Mouse (Mus musculus) kidney, postnatal 4 days (tissue): ENCODE data around the gene Gjb4.

ENCODE experiments used
- DNase-seq, 2 experiments: peaks; one replicate each; pipeline ENCODE4 v3.0.0; 2021; ENCODE audit warnings: mixed read lengths in 2 of 2

Gjb4 gene

DNA sequence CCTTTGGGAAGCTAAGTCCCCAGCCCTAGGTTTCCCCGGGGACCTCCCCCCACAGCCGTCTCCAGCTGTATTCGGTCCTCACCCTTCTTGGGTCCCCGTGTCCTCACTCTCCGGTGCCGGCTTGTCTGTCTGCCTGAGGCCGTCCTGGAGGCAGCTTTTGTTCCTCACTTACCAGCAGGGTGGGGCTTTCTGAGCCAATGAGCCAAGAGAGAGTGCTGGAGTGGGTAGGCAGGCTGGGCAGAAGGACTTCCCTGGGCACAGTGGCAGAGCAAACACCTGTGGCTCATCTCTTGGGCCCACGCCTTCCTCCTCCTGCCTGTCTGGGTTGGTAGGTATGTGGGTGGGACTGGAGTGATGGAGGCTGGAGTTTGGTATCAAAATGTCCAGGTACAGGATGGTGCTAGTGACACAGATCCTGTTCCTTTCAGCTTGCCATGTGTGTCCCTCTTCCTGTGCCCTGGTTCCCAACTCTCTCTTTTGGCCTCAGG lies at the start of gene Gjb4:
TSS of gene Gjb4 (minus strand) at position 131 of the 488 bp plus-strand sequence.
- DNase-seq = peak in 1 of 2 experiments; percentile 26

DNA sequence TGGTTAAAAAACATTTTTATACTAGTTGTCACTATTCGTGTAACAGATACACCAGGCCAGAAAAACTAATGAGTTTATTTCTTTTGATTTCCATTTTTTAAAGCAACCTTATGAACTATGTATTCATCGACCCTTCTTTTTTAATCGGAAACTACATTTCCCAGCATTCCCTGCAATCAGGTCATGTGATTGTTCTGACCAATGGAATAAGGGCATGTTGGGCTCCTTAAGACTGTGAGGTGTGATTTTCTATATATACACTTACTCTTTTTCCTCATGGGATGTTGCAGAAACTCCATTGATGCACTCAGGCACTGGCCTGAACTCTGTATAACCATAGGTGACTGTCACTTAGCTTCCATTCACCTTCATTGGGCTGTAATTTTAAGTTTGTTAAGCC lies 48.7 kb upstream of the Gjb4 start:
- DNase-seq = no peak

DNA sequence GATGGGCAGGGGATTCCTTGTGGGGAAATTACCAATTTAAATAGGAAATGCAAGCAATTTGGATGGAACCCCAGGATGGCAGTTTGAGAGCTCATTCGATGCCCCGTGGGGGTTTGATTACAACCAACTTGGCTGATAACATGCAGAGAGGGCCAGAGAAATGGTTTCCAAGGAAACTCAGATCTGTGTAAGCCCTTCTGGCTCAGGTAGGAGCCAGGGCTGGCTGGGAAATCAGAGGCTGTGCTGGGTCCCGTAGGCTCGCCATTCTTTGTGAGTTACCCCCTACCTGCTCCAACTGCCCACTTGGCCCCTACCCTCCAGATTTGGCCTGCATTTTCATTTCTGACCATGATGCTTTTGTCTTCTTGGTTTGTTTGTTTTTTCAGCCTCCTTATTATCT lies 48.3 kb upstream of the Gjb4 start:
- no peak for DNase-seq

DNA sequence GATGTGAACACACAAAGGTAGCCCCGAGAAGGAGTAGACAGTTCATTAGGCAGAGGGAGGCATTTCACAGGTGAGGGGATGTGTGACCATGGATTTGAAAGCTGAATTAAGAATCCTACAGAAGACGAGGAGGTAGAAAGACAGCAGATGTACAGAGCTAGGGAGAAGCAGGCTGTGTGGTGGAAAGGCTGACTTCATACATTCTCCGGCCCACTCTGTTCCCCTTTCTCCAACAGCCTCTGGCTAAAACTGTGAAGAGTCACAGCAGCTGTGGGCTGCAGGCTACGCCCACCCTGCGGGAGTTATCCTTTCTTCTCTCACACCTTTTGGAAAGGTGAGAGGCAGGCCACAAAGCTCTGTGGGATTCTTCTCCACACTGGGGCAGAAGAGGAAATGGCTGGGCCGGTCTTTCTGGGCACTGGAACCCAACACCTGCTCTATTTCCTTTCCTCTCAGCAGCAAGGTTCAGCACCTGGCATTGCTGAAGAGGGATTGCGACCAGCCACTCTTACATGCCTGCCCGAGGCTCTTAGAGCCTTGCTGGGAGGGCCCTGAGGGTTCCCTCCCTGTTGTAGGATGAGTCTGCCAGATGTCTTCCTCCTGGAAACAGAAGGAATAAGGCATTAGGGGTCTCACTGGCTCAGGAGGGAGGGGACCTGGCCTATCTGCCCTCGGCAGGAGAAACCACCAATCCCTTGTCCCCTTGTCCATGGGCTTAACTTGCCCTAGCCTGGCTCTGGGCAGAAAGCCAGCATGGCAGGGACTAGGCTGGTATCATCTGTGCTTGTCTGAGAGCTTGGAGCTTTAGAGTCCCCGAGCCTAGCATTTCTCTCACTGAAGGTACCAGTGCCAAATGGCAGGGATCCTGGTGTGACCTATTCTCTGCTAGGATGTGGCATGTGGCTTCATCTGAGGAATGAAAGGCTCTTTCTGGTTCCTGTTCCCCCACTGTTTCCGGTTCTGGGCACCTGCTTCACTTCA lies 46.6 kb upstream of the Gjb4 start:
- no peak for DNase-seq

DNA sequence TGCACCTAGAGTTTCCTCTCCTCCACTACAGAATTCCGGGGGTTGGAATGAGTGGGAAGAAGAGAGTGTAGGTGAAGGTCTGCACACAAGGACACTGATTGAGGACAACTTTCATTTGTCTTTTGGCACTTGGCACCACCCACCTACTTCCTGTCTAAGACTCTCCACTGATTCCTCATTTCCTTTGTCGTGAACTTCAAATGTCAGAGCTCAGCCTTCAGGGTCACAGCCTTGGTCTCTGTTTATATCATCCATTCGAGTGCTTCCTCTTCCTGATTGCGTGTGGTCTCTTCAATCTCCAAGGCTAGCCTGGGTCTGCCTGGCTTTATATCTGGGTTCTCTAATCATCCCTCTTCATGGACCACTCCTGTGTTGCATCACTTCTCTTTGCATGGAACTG lies 41.7 kb upstream of the Gjb4 start:
- no peak for DNase-seq

DNA sequence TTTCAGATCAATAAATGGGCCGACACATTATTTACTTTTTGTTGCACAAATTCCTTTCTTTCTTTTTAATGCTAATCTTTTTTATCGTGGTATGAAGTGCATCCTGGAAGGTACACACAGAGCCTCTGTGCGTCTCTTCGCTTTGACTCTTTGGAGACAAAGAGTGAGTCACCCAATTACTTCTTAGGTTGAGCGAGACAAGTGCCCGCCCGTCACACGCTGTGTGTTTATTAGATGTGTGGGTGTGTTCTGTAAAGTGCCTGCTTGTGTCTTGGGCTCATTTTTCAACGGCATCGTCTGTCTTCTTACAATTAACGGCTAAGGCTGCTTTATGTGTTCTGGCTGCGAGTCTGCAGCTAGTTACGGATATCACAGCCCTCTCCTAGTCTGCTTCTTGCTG lies 35.8 kb upstream of the Gjb4 start:
- DNase-seq = no peak

DNA sequence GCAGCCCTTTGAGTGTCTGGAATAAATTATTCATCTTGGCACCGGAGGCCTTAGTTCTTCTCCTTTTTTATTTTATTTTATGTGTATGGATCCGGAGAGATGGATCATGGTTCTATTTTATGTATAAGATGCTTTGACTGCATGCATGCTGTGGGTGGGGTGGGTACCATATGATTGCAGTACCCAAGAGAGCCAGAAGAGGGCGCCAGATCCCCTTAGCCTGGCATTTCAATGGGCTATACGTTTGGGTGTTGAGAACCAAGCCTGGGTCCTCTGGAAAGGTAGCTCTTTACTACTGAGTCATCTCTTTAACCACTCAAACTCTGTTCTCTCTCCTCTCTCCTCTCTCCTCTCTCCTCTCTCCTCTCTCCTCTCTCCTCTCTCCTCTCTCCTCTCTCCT lies 23.5 kb upstream of the Gjb4 start:
- peak in 1 of 2 experiments; percentile 20 for DNase-seq

DNA sequence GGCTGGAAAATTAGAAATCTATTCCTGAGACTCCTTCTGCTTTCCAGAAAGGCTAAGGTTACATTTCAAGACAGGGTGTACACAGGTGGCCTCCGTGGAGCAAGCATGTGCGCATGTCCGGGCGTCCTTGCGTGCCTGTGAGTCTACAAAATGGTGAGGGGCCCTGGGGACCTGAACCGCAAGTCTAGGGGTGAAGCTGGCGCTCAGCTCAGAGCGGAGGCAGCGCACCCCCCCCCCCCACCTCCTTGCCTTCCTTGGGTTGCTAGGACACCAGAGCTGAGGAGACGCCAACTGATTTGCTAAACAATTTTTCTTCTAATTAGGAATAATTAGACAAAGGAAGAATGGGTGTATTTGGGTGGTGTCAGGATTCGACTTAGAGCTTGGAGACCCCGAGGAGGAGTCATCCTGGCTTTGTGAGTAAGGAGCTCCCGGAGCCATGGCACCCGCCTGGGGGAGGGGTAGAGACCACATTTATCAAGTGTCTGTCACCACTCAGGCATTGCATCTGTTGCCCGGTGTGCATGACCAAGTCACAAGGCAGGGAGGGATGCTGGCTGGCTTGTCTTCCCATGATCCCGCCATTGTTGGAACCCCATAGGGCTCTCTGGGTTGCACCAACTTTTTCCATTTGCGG lies 21.8 kb upstream of the Gjb4 start:
- DNase-seq = no peak

DNA sequence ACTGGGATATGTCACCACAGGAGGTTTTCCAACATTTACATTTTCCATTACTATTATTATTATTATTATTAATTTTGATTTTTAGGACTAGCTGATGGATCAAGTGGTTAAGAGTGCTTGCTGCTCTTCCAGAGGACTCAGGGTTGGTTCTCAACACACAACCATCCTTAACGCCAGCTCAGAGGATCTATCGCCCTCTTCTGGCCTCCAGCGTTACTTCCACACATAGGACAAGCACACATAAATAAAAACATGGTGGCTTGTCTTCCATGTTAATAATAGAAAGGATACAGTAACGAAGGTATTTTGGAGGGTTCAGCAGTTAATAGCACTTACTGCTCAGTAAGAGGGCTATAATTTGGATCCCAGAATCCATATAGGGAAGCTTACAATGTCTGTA lies 20.8 kb upstream of the Gjb4 start:
- DNase-seq = no peak

DNA sequence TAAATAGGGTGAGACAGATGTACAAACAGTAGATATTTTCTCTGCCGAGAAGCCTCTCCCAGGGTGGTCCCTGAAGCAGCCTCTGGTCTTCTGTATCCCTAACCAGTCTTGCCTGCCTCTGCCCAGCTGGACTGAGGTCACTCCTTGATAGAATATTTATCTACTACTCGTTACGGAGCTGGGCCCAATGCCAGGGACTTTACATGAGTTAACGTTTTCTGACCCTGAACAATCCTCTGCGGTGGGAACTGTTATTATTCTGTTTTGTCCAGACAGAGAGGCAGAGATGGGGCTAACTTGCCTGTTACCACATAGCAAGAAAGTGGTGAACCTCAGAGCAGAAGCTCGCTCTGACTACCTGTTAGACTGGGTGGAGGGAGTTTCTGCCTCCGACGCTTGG lies 19.6 kb upstream of the Gjb4 start:
- DNase-seq = no peak

DNA sequence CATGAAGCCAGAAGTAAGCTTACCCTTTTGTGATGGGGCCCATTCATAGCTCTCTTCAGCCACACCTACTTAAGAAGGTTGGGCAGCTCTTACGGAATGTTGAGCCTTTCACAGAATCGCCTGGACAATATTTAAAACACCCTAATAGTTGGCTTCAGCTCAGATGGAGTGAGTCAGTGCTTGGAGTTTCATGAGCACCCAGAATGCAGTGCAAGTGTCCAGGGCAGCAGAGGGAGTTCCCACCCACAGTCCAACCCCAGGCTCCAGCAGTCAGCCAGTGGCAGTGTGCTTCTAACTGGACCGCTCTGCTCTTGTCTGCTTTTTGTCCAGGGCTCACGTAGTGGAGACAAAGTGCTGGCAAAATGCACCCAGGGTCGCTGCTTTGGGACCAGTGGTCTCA lies 17.7 kb upstream of the Gjb4 start:
- DNase-seq = no peak

DNA sequence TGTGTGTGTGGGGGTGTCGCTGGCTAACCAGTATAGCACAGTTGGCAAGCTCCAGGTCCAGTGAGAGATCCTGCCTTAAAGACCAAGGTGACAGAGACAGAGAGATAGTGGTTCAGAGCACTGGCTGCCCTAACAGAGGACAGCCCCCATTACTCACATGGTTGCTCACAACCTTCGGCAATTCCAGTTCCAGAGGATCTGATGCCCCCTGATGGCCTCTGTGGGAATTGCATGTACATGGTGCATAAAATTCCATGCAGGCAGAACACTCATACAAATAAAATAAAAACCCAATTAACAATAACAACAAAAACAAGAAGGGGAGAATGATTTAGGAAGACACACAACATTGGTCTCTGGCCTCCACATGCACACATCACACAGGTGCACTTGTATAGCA lies 16.6 kb upstream of the Gjb4 start:
- peak in 1 of 2 experiments; percentile 38 for DNase-seq

DNA sequence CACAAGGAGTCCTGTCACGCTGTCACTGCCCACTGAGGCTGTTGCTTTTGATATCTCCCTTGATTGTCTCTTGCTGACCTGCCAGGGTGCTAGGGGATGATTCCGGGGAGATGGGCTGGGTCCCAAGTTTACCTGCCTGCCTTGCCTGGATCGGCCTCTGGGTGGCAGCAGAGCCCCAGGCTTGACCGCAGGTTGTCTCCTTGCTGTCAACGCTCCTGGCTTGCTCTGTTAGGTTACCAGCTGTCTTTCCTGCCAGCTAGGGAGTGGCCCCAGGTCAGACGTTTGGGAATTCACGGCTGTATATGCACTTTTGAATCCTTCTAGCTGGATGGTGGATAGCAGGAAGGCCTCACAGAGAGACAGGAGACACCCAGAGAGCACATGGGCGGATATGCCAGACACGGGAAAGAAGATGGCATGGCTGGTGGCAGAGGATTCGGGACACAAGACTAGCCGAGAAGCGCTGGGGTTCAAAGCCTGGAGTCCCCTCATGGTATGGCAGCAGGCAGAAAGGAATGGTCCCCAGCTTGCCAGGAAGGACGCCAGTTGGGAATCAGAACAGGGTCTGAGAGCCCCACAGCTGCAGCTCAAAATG lies 14.6 kb upstream of the Gjb4 start:
- peak; percentile 80 to 85 for DNase-seq

DNA sequence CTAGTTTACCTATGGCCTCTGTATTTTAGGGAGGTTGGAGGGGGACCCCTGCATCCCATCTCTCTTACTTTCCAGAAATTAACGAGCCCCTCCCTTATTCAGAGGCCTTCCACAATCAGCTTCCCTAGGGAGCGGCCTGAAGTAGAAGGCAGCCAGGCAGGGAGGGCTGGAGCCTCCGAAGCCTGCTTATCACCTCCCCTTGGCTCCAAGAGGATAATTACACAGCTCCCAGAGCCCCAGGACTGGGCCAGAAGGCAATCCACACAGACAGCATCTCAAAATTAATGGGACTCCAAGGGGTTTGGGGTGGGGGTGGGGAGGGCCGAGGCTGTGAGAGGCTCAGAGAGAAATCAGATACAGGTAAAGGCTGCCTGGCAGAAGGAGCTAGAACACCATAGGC lies 12.0 kb upstream of the Gjb4 start:
- no peak for DNase-seq

DNA sequence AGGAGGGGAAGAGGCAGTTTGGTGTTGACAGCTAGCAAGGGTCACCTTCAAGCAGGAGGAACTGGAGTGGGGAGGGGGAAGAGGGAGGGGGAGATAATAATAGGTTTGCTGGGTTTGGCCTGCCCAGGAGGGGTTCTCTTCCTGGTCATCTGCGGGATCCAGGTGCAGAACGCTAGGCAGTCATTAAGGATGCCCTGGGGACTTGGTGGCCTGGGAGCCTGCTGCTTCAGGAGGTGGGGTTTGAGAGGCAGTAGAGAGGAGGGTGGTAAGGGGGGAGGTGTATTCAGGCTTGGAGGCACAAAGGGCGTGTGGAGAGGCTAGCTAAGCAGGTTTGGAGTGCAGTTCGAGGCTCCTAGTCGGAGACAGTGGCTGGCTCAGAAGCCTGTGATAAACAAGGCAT lies 11.6 kb upstream of the Gjb4 start:
- DNase-seq = no peak

DNA sequence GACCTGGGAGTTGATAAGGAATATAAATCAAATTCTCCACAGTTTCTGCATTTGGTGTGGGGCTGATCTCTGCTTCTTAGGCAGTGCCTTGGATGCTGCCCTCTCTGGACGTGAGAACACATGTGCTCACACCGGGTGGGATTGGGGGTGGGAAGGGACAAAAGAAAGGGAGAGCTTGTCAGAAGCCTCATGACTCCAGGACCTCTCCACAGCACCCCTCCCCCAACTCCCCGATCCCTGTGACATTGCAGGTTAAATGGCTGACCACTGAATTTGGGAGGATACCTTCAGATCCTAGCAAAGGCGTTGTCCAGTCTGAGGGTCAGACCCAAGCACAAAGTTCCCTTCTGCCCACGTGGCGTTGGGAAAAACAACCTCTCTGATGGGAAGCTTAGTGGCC lies 10.6 kb upstream of the Gjb4 start:
- DNase-seq = no peak

DNA sequence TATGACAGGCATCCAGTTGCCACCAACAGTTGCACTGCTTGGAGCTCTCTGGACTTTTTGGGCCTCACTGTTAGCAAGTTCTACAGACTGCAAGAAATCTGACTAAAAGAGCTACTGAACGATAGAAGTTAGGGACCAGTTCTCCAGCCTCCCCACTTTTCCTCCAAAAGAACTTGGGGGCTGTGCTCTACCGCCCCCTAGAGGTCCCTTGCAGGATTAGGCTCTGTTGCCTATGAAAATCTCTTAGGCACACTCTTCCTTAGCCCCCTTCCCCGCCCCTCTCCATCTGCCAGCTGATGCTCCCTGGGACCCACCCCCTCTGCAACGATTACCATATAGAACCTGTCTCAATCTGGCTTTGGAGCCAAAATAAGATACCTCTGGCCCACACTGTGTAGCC lies 9.4 kb upstream of the Gjb4 start:
- DNase-seq = no peak

DNA sequence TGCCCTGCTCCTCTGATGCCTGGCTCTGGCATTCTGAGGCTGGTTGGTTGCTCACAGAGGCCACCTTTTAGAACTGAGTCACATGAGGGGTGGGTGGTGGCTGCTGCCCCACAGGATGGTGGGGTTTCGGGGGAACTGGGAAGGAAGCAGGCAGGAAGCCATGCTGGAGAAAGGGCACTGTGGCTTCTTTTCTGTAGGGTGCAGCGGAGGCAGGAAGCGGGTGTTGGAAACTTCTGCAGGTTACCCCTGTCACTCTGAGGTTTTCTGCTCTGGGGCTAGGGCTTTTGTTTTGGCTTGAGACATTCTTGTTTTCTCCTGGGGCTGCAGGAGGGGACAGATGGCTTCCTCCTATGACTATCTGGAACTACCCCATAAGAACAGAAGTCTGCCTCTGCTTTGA lies 8.6 kb upstream of the Gjb4 start:
- DNase-seq = no peak

DNA sequence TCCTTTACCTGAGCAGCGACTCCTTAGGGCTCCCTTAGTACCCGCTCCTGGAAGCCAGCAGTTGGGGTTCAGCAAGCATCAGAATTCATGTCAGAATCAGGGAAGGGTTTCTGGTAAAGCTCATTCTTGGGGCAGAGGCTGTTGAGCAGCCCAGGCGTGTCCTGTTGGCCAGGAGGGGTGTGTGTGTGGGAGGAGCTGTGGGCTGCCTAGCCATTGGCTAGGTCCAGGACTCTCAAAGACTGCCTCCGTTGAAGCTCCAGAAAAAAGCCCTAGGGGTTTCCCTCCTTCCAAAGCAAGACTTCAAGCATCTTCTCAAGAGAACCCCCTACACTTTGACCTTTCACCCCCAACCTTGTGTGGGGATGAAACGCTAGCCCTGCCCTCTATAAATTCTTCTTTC lies 4.1 kb upstream of the Gjb4 start, which contains the start of gene Gjb5:
TSS of gene Gjb5 (minus strand) at position 164 of the 400 bp plus-strand sequence.
- peak; percentile 51 to 68 for DNase-seq

DNA sequence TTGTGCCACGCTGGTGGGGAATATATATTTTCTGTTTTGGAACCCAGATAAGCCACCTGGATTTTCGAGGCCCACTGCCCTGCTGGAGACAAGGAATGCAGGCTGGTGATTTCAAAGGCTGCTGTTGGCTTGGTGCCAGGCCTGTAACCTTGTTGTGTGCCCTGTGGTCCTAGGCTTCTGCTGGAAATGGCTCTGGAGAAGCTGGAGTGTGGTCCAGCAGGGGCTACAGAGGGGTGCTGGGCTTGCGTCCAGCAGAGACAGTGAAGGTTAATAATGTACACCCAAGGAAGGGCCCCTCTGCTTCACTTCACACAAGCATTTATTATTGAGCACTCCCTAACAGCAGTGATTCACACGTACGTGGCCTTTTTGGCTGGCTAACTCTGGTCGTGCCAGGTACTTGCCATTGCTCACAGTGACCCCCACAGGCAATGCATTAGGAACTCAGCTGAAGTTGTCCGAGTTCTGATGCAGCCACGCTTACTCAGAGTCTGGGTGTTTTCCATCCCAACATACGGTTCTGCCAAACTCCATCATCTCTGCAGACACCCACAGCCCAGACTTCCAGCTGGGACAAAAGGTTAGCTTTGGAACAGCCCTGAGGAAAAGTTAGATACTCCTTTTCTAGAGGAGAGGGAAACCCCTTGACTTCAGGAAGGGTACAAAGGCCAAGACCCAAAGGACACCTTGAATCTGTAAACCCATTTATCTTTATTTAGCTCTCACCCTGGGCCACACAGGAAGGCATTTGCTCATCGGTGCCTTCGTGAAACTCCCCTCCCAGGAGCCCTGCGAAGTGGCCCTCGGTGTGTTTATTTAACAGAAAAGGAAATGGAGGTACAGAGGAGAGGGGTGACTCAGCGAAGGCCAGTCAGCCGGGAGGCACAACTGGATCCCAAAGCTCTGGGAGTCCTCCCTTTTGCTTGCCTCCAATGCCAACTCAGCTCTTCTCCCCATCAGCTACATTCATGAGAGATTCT lies 915 bp upstream of the Gjb4 start:
- peak; percentile 73 to 81 for DNase-seq

DNA sequence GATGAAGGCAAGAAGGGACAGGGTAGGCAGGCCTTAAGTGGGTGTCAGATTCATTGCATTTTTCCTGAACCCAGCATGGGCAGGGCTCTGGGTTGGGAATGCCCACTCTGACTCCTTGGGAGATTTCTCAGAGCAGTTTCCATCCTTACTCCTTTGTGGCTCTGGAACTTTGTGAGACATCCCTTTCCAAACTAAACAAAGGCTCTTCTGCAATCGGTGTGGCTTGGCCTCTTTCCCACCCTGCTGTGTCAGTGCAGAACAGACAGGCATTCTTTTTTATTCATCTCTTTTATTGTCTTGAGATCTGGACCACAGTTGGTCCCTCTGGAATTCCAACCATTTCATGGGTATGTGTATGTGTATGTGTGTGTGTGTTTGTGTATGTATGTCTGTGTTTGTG lies 1.3 kb downstream of the Gjb4 start:
- no peak for DNase-seq

DNA sequence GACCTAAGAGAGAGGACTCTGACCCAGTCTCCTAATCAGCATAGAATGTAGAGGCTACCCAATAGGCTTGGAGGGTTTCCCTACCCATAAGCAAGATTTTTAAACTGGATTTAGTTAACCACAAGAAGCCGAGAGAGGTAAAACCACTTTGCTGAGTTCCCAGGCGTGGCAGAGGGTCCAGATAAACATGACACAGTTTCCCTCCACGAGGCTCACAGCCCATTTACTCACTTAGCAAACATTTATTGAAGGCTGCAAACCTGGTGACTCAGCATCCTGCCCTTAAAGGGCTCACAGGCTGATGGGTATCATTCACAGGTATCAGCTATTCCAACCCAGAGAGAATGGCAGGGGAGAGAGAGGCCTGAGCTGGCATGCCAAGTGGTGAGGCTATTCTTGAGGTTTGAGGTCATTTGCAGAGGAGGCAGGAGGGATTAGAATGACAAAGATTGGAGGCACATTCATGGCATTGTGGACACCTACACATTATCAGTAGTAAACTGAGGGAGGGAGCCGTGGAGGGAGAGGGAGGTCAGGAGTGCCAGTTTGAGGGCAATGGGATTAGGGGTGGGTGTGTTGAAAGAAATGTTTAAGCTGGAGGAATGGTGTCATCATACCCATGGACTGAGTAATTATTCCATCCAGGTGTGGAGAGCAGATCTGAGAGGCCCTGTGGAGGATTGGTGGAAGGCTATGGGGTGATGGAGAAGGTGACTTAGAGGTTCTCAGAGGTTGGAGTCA lies 4.2 kb downstream of the Gjb4 start:
- no peak for DNase-seq
